Mouse (Mus musculus) heart, adult 2 months (tissue): ENCODE data around the gene Grk5. TPM values are rescaled to one million over a fixed set of nuclear protein-coding genes. Genes with fewer than 3 reads are reported as not detected.

Experiments used
- DNase-seq, 2 experiments: peaks; one replicate each; pipeline ENCODE4 v3.0.0; 2021
- H3K27ac ChIP-seq: fragments of 200-600 bp; 2 replicates; pipeline ENCODE4 v1.8.1; 2022
- H3K27me3 ChIP-seq: fragments of 200-500 bp; 2 replicates; pipeline ENCODE4 v1.6.1; 2012; ENCODE audit warnings: mild to moderate bottlenecking, low read length, inconsistent platforms, mixed read lengths; ENCODE audit not compliant: control insufficient read depth, insufficient read depth
- H3K36me3 ChIP-seq: fragments of 200-500 bp; 2 replicates; pipeline ENCODE4 v1.6.1; 2012; ENCODE audit warnings: low read length, inconsistent platforms; ENCODE audit not compliant: control insufficient read depth, insufficient read depth
- H3K4me1 ChIP-seq: fragments of 200-500 bp; 2 replicates; pipeline ENCODE4 v1.6.1; 2011; ENCODE audit warnings: low read length; ENCODE audit not compliant: control insufficient read depth, insufficient read depth
- H3K4me3 ChIP-seq: fragments of 200-600 bp; 2 replicates; pipeline ENCODE4 v1.8.1; 2022
- H3K79me2 ChIP-seq: fragments of 200-500 bp; replicated peaks from 2 replicates; pipeline ENCODE4 v1.6.1; 2012; ENCODE audit warnings: mild to moderate bottlenecking, inconsistent platforms, low read length, moderate library complexity, mixed read lengths; ENCODE audit not compliant: control insufficient read depth, insufficient read depth
- H3K9ac ChIP-seq: fragments of 200-500 bp; 2 replicates; pipeline ENCODE4 v1.6.1; 2012; ENCODE audit warnings: low read depth, mild to moderate bottlenecking, control low read depth, inconsistent platforms, low read length, mixed read lengths
- CTCF ChIP-seq: fragments of 200-600 bp; IDR thresholded peaks from 2 replicates; pipeline ENCODE4 v1.8.1; 2022; ENCODE audit warnings: antibody characterized with exemption, mild to moderate bottlenecking, moderate library complexity
- EP300 ChIP-seq: fragments of 200-500 bp; IDR thresholded peaks from 2 replicates; pipeline ENCODE4 v1.6.1; 2011; ENCODE audit warnings: low read depth, low read length, control low read depth; ENCODE audit not compliant: insufficient read depth
- POLR2A ChIP-seq: fragments of 200-500 bp; IDR thresholded peaks from 2 replicates; pipeline ENCODE4 v1.6.1; 2011; ENCODE audit warnings: mild to moderate bottlenecking, low read depth, low read length, control low read depth; ENCODE audit not compliant: insufficient read depth
- WGBS: fragments of 180-500 bp; shearing (Covaris S2); methylation state at CpG from one replicate; pipeline ENCODE4 v1.1.7; 2018; 5-methylcytosine and 5-hydroxymethylcytosine counted together
- intact Hi-C: fragments of 180-260 bp; cut with DNase I; formaldehyde crosslinking; loops from one replicate; pipeline ENCODE4 v1.15.1; 2025
- polyA plus RNA-seq: library from polyadenylated mRNA; depleted of rRNA; stranded (reverse); fragments of >200 nt; gene quantifications from 2 replicates; pipeline ENCODE4 v1.2.3, GENCODE M21; 2012
- total RNA-seq, 2 experiments: library from RNA; stranded (reverse); gene quantifications; 2 replicates each; pipeline ENCODE4 v1.2.3; 2021

The Grk5 gene
- total and polyA plus RNA-seq, 3 experiments = 4.1 to 32.4 (median 25.1) TPM

GRCm38 (mm10) chr19:60903139-60903538, 13.6 kb downstream of the Grk5 start:
- Histone ChIP-seq H3K36me3 (peaks cover 4% of the 10 kb centered on the region), H3K27ac (no peak overlapping the region), H3K9ac (no peak overlapping the region), H3K79me2 (peaks cover 8% of the 10 kb centered on the region), H3K4me1 (peaks cover 5% of the 10 kb centered on the region), H3K4me3 (no peak overlapping the region), H3K27me3 (no peaks in the 10 kb centered on the region)
- TF ChIP-seq CTCF (no peak), EP300 (no peak), POLR2A (no peak)
- DNase-seq = no peak
- intact Hi-C loops = no loop called here
- WGBS = 90% methylated on average over 1 of the region's 1 CpGs

- H3K36me3 ChIP-seq = peaks cover 2% of the 10 kb centered on the region
- TF ChIP-seq CTCF (no peak), POLR2A (no peak), EP300 (no peak)
- H3K4me1 ChIP-seq = peaks cover 5% of the 10 kb centered on the region
- H3K79me2 ChIP-seq = peaks cover 8% of the 10 kb centered on the region
- H3K27ac ChIP-seq = no peak overlapping the region
- no peak overlapping the region for H3K4me3 ChIP-seq
- H3K27me3 ChIP-seq = no peaks in the 10 kb centered on the region
- H3K9ac ChIP-seq = no peak overlapping the region
- intact Hi-C loops = no loop called here
- no peak for DNase-seq
- 79% methylated on average over 1 of the region's 1 CpGs for WGBS
Measured at GRCm38 (mm10) chr19:60903971-60904370, 14.4 kb downstream of the Grk5 start.

DNA sequence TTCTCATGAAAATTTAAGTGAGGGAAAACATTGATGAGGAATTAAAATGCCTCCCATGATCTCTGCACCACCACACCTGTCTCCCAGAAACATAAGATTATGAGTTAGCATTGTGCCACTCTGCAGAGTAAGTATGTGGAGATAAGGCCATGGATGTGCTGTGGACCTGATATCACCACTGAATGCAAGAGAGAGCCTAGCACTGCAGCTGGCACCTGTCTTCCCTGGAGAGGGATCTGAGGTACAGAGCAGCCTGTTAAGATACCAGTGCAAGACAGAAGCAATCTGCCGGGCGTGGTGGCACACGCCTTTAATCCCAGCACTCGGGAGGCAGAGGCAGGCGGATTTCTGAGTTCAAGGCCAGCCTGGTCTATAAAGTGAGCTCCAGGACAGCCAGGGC, 15.9 kb downstream of the Grk5 start:
- DNase-seq = no peak
- 93% methylated on average over 5 of the region's 5 CpGs for WGBS

DNA sequence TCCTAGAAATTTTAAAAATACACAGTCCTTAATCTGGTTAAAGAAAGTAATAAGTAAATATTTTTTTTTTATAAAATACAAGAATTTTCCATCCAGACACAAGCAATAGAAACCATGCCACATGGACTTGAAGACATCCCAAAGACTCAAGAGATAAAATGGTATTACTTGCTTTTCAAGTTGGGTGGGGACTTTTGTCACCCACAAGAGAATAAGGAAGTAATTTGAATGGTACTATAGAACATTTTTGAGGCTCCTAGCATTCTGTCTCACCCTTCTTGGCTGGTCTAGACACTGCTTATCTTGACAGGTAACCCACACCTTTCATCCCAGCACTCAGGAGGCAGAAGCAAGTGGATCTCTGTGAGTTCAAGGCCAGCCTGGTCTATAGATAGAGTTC, 20.8 kb downstream of the Grk5 start:
- intact Hi-C loops = no loop called here
- Histone ChIP-seq H3K79me2 (peaks cover 2% of the 10 kb centered on the region; the same call in 1 of the 2 replicates), H3K4me1 (peaks cover 5% of the 10 kb centered on the region), H3K27ac (no peak overlapping the region), H3K9ac (no peak overlapping the region), H3K36me3 (peaks cover 11% of the 10 kb centered on the region), H3K4me3 (no peak overlapping the region), H3K27me3 (no peaks in the 10 kb centered on the region)
- no peak for TF ChIP-seq CTCF
- TF ChIP-seq EP300 = no peak
- no peak for TF ChIP-seq POLR2A
- DNase-seq = no peak

More for the DNA sequence above, 15.9 kb downstream of the Grk5 start:
- H3K79me2 ChIP-seq = peaks cover 8% of the 10 kb centered on the region
- TF ChIP-seq CTCF = no peak
- no peak for TF ChIP-seq POLR2A
- TF ChIP-seq EP300 = no peak
- peaks cover 3% of the 10 kb centered on the region for H3K4me1 ChIP-seq
- no peak overlapping the region for H3K9ac ChIP-seq
- H3K27me3 ChIP-seq = no peaks in the 10 kb centered on the region
- intact Hi-C loops = no loop called here
- H3K4me3 ChIP-seq = no peak overlapping the region
- no peak overlapping the region for H3K27ac ChIP-seq
- no peaks in the 10 kb centered on the region; the same call in none of the 2 replicates for H3K36me3 ChIP-seq

- TF ChIP-seq EP300 (no peak), CTCF (no peak), POLR2A (no peak)
- no peaks in the 10 kb centered on the region for H3K27me3 ChIP-seq
- no peak for DNase-seq
- H3K79me2 ChIP-seq = no peaks in the 10 kb centered on the region
- WGBS = 11% methylated on average over 2 of the region's 2 CpGs
- no peak overlapping the region for H3K9ac ChIP-seq
- intact Hi-C loops = no loop called here
- no peak overlapping the region for H3K27ac ChIP-seq
- peaks cover 21% of the 10 kb centered on the region for H3K36me3 ChIP-seq
- no peak overlapping the region for H3K4me3 ChIP-seq
- H3K4me1 ChIP-seq = peaks cover 9% of the 10 kb centered on the region
Measured at GRCm38 (mm10) chr19:60911653-60912052, 22.1 kb downstream of the Grk5 start.

DNA sequence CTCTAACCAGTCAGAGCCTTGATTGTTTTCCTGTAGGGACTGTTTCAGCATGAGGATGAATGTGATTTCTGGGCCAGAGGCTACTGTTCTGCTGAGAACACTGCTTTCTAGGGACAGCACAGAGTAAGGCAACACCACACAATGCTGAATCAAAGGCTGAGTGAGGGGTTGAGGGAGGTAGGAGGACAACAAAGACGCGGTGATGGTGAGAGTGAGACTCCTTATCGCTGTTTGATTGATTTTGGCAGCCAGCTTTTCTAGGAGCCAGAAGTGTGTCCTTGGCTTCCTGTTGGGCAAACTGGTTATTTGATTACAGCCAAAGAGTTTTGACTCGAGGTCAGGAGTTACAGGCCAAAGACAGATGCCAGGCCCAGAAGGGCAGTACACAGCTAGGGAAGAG, 25.7 kb downstream of the Grk5 start:
- Histone ChIP-seq H3K9ac (no peak overlapping the region; the same call in 1 of the 2 replicates), H3K4me1 (peaks cover 9% of the 10 kb centered on the region), H3K79me2 (no peaks in the 10 kb centered on the region), H3K27me3 (no peaks in the 10 kb centered on the region), H3K27ac (peak overlapping the region; percentile 40), H3K36me3 (peaks cover 22% of the 10 kb centered on the region), H3K4me3 (no peak overlapping the region)
- TF ChIP-seq POLR2A (no peak), CTCF (no peak), EP300 (no peak)
- intact Hi-C loops = no loop called here
- DNase-seq = peak; percentile 31 to 37
- WGBS = 9% methylated on average over 4 of the region's 4 CpGs
